Mouse (Mus musculus) kidney, adult 2 months (tissue): ENCODE measurements around the gene Axin2.

Experiments
- CTCF ChIP-seq: fragments of 200-500 bp; conservative IDR thresholded peaks from 2 replicates; pipeline ENCODE4 v1.5.1; 2011; ENCODE audit warnings: low read depth, mild to moderate bottlenecking, control low read depth, low read length, moderate library complexity, mixed read lengths; ENCODE audit not compliant: insufficient read depth, insufficient read length
- POLR2A ChIP-seq: fragments of 200-500 bp; IDR thresholded peaks from one replicate; pipeline ENCODE4 v1.6.1; 2011; ENCODE audit warnings: low read depth, low read length, control low read depth

GRCm38 (mm10) chr11:108925826-108926225 lies 5.7 kb downstream of the Axin2 start:
- TF ChIP-seq CTCF (no peak), POLR2A (no peak)
